Mouse (Mus musculus) hindbrain, embryonic 10.5 days (tissue): ENCODE measurements around the gene Gpr157. TPM values are rescaled to one million over a fixed set of nuclear protein-coding genes. Genes with fewer than 3 reads are reported as not detected.

ENCODE experiments used
- DNase-seq: peaks from one replicate; pipeline ENCODE4 v3.0.0-alpha.2; 2017; ENCODE audit warnings: low spot score
- H3K27ac ChIP-seq: fragments of 300-500 bp; sonication (generic); 2 replicates; pipeline ENCODE4 v1.5.1; 2016; ENCODE audit warnings: mild to moderate bottlenecking, moderate library complexity
- H3K27me3 ChIP-seq: fragments of 300-500 bp; sonication (generic); 2 replicates; pipeline ENCODE4 v1.6.1; 2016; ENCODE audit warnings: mild to moderate bottlenecking; ENCODE audit not compliant: poor library complexity, insufficient read depth, severe bottlenecking
- H3K36me3 ChIP-seq: fragments of 300-500 bp; sonication (generic); 2 replicates; pipeline ENCODE4 v1.6.1; 2016; ENCODE audit warnings: mild to moderate bottlenecking, moderate library complexity
- H3K4me1 ChIP-seq: fragments of 300-500 bp; sonication (generic); replicated peaks from 2 replicates; pipeline ENCODE4 v1.6.1; 2016; ENCODE audit warnings: mild to moderate bottlenecking
- H3K4me3 ChIP-seq: fragments of 300-500 bp; sonication (generic); 2 replicates; pipeline ENCODE4 v1.5.1; 2016; ENCODE audit warnings: mild to moderate bottlenecking, moderate library complexity
- H3K9me3 ChIP-seq: fragments of 300-500 bp; sonication (generic); 2 replicates; pipeline ENCODE4 v1.6.1; 2016; ENCODE audit warnings: mild to moderate bottlenecking, moderate library complexity
- WGBS: fragments of 180-500 bp; shearing (Covaris S2); methylation state at CpG from one replicate; pipeline ENCODE4 v1.1.7; 2016; 5-methylcytosine and 5-hydroxymethylcytosine counted together
- polyA plus RNA-seq: library from polyadenylated mRNA; unstranded; fragments of >200 nt; fragmentation: Nextera tagmentation; extraction: Ambion mirVana; gene quantifications from 2 replicates; pipeline ENCODE4 v1.2.1, GENCODE M21; 2016

The Gpr157 gene
- polyA plus RNA-seq, 1 experiment from 2014 or later = 0.59 TPM

GRCm38 (mm10) chr4:150097847-150098246, 10.7 kb downstream of the Gpr157 start:
- H3K4me3 ChIP-seq = no peak overlapping the region
- H3K27ac ChIP-seq = no peak overlapping the region
- no peaks in the 10 kb centered on the region for H3K36me3 ChIP-seq
- 91% methylated on average over 4 of the region's 4 CpGs for WGBS
- H3K9me3 ChIP-seq = no peaks in the 10 kb centered on the region
- H3K27me3 ChIP-seq = peaks cover 61% of the 10 kb centered on the region
- DNase-seq = no peak
- peaks cover 36% of the 10 kb centered on the region for H3K4me1 ChIP-seq

- 23% methylated on average over 10 of the region's 10 CpGs for WGBS
- peaks cover 61% of the 10 kb centered on the region for H3K27me3 ChIP-seq
Measured at GRCm38 (mm10) chr4:150098880-150099279, 11.7 kb downstream of the Gpr157 start.

GRCm38 (mm10) chr4:150102822-150103221, 15.7 kb downstream of the Gpr157 start:
- Histone ChIP-seq H3K4me1 (0 out of 2 replicates have a peak, but pooled peaks cover 7% of the 10 kb centered on the region), H3K27me3 (peaks cover 38% of the 10 kb centered on the region), H3K9me3 (no peaks in the 10 kb centered on the region), H3K4me3 (no peak overlapping the region), H3K36me3 (no peaks in the 10 kb centered on the region), H3K27ac (no peak overlapping the region)
- no peak for DNase-seq
- WGBS = 90% methylated on average over 7 of the region's 7 CpGs

More at GRCm38 (mm10) chr4:150098880-150099279, 11.7 kb downstream of the Gpr157 start:
- DNase-seq = peak; percentile 32
- H3K27ac ChIP-seq = no peak overlapping the region
- no peak overlapping the region for H3K4me3 ChIP-seq
- no peaks in the 10 kb centered on the region for H3K36me3 ChIP-seq
- peaks cover 26% of the 10 kb centered on the region for H3K4me1 ChIP-seq
- no peaks in the 10 kb centered on the region for H3K9me3 ChIP-seq

GRCm38 (mm10) chr4:150105671-150106070, 18.5 kb downstream of the Gpr157 start:
- Histone ChIP-seq H3K36me3 (no peaks in the 10 kb centered on the region), H3K27ac (no peak overlapping the region)
- 63% methylated on average over 7 of the region's 7 CpGs for WGBS

GRCm38 (mm10) chr4:150106637-150107036, 19.5 kb downstream of the Gpr157 start:
- no peak overlapping the region for H3K4me3 ChIP-seq
- no peaks in the 10 kb centered on the region for H3K36me3 ChIP-seq
- H3K27ac ChIP-seq = no peak overlapping the region
- 0 out of 2 replicates have a peak, but pooled peaks cover 7% of the 10 kb centered on the region for H3K4me1 ChIP-seq
- DNase-seq = no peak
- no peaks in the 10 kb centered on the region for H3K9me3 ChIP-seq
- peaks cover 3% of the 10 kb centered on the region for H3K27me3 ChIP-seq
- WGBS = 74% methylated on average over 5 of the region's 5 CpGs

More at GRCm38 (mm10) chr4:150105671-150106070, 18.5 kb downstream of the Gpr157 start:
- DNase-seq = no peak
- Histone ChIP-seq H3K27me3 (peaks cover 12% of the 10 kb centered on the region), H3K4me1 (0 out of 2 replicates have a peak, but pooled peaks cover 7% of the 10 kb centered on the region), H3K4me3 (no peak overlapping the region), H3K9me3 (no peaks in the 10 kb centered on the region)

- 81% methylated on average over 3 of the region's 3 CpGs for WGBS
- no peaks in the 10 kb centered on the region for H3K36me3 ChIP-seq
- H3K4me3 ChIP-seq = no peak overlapping the region
- DNase-seq = no peak
- no peaks in the 10 kb centered on the region for H3K27me3 ChIP-seq
- peaks cover 9% of the 10 kb centered on the region for H3K4me1 ChIP-seq
- H3K27ac ChIP-seq = no peak overlapping the region
- H3K9me3 ChIP-seq = no peaks in the 10 kb centered on the region
Measured at GRCm38 (mm10) chr4:150109636-150110035, 22.5 kb downstream of the Gpr157 start.

GRCm38 (mm10) chr4:150110373-150110772, 23.2 kb downstream of the Gpr157 start:
- Histone ChIP-seq H3K27ac (no peak overlapping the region), H3K4me1 (peaks cover 9% of the 10 kb centered on the region), H3K9me3 (no peaks in the 10 kb centered on the region), H3K4me3 (no peak overlapping the region), H3K27me3 (no peaks in the 10 kb centered on the region), H3K36me3 (no peaks in the 10 kb centered on the region)
- DNase-seq = no peak
- 78% methylated on average over 9 of the region's 9 CpGs for WGBS

- peak; percentile 70 for DNase-seq
- peak overlapping the region; percentile 36 for H3K4me3 ChIP-seq
- peaks cover 6% of the 10 kb centered on the region for H3K4me1 ChIP-seq
- H3K9me3 ChIP-seq = no peaks in the 10 kb centered on the region
- 9% methylated on average over 15 of the region's 15 CpGs for WGBS
- H3K27me3 ChIP-seq = no peaks in the 10 kb centered on the region
- H3K27ac ChIP-seq = peak overlapping the region; percentile 54; the same call in 1 of the 2 replicates
- no peaks in the 10 kb centered on the region for H3K36me3 ChIP-seq
Measured at GRCm38 (mm10) chr4:150112867-150113266, 25.7 kb downstream of the Gpr157 start.

- 91% methylated on average over 26 of the region's 26 CpGs for WGBS
- Histone ChIP-seq H3K4me3 (no peak overlapping the region), H3K9me3 (no peaks in the 10 kb centered on the region), H3K36me3 (no peaks in the 10 kb centered on the region), H3K4me1 (peaks cover 15% of the 10 kb centered on the region), H3K27ac (no peak overlapping the region), H3K27me3 (no peaks in the 10 kb centered on the region)
- no peak for DNase-seq
Measured at GRCm38 (mm10) chr4:150114505-150115061, 27.4 kb downstream of the Gpr157 start.

- Histone ChIP-seq H3K4me1 (peaks cover 30% of the 10 kb centered on the region), H3K9me3 (no peaks in the 10 kb centered on the region), H3K27ac (no peak overlapping the region), H3K4me3 (no peak overlapping the region), H3K36me3 (no peaks in the 10 kb centered on the region), H3K27me3 (no peaks in the 10 kb centered on the region)
- 44% methylated on average over 5 of the region's 5 CpGs for WGBS
- no peak for DNase-seq
Measured at GRCm38 (mm10) chr4:150117311-150117710, 30.1 kb downstream of the Gpr157 start.

GRCm38 (mm10) chr4:150118163-150118562, 31.0 kb downstream of the Gpr157 start:
- H3K27me3 ChIP-seq = no peaks in the 10 kb centered on the region
- no peak for DNase-seq
- H3K9me3 ChIP-seq = no peaks in the 10 kb centered on the region
- H3K27ac ChIP-seq = no peak overlapping the region
- no peaks in the 10 kb centered on the region for H3K36me3 ChIP-seq
- WGBS = 64% methylated on average over 6 of the region's 6 CpGs
- peaks cover 26% of the 10 kb centered on the region for H3K4me1 ChIP-seq
- no peak overlapping the region for H3K4me3 ChIP-seq

- peak; percentile 58 for DNase-seq
- Histone ChIP-seq H3K27me3 (no peaks in the 10 kb centered on the region), H3K9me3 (no peaks in the 10 kb centered on the region), H3K4me1 (peaks cover 26% of the 10 kb centered on the region), H3K27ac (peak within 1 kb of the TSS; percentile 37; the same call in 1 of the 2 replicates), H3K4me3 (peak within 1 kb of the TSS; percentile 34), H3K36me3 (no peaks in the 10 kb centered on the region)
- WGBS = 4% methylated on average over 15 of the region's 15 CpGs
Measured at GRCm38 (mm10) chr4:150119055-150119454, 31.9 kb downstream of the Gpr157 start, which contains the start of gene Slc2a5. Gene Slc2a5, plus strand, starts transcription at chr4:150119283.

- Histone ChIP-seq H3K9me3 (no peaks in the 10 kb centered on the region), H3K4me1 (peaks cover 26% of the 10 kb centered on the region), H3K27ac (0 out of 2 replicates have a peak overlapping the region, but pooled peaks have one; percentile 0), H3K27me3 (no peaks in the 10 kb centered on the region), H3K36me3 (no peaks in the 10 kb centered on the region), H3K4me3 (peak overlapping the region; percentile 34)
- no peak for DNase-seq
- 70% methylated on average over 14 of the region's 14 CpGs for WGBS
Measured at GRCm38 (mm10) chr4:150119640-150120039, 32.5 kb downstream of the Gpr157 start.
